Mouse (Mus musculus) cerebellum, postnatal 36 days (tissue): ENCODE measurements around the gene Ube2e1.
"Not testable (repeated sequence)": the region's sequence is repeated elsewhere in the genome, so short reads cannot be mapped to it uniquely, and the experiment has no call there.

Experiments
- DNase-seq, 2 experiments: peaks; one replicate each; pipeline ENCODE4 v3.0.0; 2021 to 2022; ENCODE audit warnings: mixed read lengths in 2 of 2

Gene Ube2e1

GRCm38 (mm10) chr14:18317457-18318411 is 13.9 kb downstream of the Ube2e1 start:
- no peak for DNase-seq

DNA sequence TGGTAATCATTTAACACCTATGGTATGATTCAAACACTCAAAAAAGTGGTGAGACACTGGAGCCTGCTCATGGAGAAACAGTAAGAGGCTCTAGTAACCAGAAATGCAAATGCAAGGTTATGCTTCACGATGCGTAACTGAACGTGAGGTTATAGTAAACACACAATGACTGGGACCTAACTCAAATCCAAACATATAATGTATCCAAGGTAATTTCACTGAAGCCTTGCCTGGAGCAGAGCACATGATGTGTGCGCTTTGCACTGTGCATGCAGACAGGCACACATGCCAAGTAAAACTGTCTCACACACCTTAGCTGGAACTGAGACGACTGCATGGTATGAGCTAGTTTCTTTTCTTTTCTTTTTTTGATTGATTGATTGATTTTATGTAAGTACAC is 27.5 kb downstream of the Ube2e1 start:
- no peak for DNase-seq

DNA sequence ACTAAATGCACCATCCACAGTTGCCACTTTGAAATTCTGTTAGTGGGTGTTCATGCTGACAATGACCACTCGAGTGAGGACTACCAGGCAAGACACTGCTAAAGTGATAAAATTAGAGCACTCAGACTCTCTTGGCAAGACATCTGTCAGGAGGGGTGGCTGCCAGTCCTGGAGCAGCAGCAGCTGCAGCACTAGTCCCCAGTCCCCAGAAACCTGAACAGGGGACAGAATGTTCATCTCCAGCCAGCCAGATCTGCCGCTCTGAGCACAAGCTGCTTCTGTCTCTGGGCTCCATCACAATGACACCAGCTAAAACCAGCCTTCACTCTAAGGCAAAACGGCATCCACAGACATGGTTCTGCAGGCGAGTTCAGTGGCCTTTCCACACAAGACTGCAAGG is 28.4 kb downstream of the Ube2e1 start:
- peak; percentile 16 to 24 for DNase-seq

DNA sequence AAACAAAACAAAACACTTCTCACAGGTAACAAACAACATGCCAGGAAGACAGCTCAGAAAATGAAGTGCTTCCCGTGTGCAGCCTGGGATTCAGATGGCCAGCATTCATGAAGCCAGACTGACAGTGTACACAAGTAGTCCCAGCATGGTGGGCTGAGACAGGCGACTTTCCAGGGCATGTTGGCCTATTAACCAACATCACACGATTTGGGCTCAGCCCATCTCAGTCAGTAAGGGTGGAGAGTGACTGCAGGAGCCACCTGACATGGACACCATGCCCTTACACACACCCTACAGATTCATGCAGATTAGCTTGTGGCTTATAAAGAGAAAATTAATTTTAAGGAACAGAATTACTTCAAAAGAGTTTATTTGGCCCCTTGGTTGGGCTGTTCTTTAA is 28.9 kb downstream of the Ube2e1 start:
- DNase-seq = no peak

DNA sequence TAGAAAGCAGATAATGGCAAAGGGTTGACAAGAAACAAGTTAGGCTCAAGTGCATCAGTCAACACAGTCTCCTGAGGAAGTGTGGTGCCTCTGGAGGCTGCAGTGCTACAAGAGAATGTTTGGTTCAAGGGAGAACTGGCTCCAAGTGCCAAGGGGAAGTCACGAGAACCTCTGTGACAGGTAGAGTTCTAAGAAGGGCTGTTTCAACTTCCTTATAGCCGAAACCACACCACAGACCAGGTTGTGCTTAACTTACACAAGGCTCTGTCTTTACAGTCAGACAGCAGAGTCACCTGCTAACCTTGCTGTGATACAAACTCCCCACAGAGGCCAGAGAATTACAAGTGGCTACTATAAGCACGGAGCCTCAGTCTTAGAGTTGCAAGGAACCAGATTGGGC is 30.1 kb downstream of the Ube2e1 start:
- DNase-seq = no peak

- no peak for DNase-seq
These were observed 31.0 kb downstream of the Ube2e1 start for GRCm38 (mm10) chr14:18300676-18301075.

DNA sequence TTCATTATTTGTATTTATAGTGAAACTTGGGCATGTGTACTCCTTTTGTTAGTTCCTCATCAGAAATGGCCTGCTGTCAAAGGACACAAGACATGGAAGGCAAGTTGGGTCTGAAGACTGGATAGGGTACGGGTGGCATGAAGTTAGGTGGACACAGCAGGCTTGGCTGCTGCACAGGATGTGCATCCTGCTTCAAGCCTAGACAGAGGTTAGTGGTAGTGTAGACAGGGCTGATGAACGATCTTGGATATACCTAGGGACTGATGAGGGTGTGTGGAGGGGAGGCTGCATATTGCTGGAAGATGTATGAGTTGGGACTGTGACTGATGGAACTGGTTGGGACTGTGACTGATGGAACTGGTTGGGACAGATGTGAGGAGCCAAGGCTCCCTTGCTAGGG is 32.8 kb downstream of the Ube2e1 start:
- no peak for DNase-seq

DNA sequence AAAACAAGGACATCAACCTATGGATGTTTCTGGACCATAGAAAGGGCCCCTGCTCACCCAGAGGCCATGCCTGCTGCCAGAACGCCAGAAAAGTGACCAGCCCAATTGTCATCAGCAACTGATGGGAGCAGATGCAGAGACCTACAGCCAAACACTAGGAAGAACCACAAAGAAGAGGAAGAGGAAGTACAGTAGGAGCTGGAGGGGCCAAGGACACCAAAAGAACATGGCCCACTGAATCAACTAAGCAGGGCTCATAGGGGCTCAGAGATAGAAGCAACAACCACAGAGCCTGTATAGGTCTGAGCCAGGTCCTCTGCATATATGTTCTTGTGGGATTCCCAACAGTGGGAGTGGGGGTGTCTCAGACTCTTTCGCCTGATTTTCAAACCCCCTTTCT is 34.2 kb downstream of the Ube2e1 start:
- no peak for DNase-seq

- DNase-seq = no peak
These were observed 39.1 kb downstream of the Ube2e1 start for GRCm38 (mm10) chr14:18292578-18292977.

- no peak for DNase-seq
These were observed 39.5 kb downstream of the Ube2e1 start for GRCm38 (mm10) chr14:18292111-18292510.

DNA sequence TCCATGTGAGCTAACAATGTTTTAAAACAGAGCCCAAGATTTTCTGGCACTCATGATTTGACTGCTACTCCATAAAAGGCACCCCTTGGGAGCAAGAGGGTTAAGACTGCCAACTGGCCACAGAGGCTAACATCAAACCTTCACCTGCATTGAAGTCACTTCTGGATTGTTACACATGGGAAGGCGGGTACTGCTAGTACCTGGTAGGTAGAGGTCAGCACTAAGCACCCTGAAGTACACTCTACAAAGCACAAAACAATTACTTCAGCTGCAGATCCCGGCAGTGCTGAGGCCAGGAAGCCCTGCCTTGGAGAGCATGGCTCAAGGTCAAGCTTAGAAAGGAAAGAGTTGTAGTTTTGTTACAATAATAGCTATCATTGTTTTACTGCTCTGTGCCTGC is 44.3 kb downstream of the Ube2e1 start:
- no peak for DNase-seq

- DNase-seq = no peak
These were observed 45.2 kb downstream of the Ube2e1 start for GRCm38 (mm10) chr14:18286441-18286840.

DNA sequence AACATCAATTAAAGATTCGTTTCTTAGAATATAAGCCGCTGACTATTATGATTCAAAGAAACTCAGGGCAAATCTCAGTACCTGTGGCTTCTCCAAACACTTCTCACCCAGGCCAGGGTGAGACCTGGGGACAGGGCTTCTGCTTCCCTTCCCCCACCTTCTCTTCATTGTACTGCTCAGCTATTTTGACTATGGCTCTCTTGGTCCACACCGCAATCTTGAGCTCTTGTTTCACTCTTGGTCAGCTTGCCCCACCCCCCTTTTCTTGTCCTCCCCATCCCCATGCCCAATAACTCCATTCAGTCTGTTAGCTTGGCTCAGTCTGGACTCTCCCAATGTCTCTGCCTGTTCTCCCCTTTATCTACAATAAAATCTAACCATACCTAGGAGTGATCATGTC is 46.2 kb downstream of the Ube2e1 start:
- no peak for DNase-seq

DNA sequence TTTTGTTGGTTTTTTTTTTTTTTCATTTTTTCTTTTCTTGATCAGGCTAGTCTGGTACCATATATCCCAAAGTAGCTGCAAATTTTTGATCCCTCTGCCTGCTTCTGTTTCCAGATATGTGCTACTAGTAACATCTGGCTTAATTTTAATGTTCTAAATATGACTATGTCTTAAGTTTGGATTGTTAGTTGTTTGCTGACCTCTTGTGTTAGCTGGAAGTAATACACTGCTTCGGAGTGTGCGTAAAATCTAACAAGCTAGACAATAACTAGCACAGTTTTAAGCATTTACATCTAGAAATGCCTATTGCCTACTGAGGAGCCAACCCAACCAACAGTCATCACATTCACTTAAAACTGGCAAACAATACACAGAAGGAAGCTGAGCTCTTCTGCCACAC is 47.1 kb downstream of the Ube2e1 start:
- DNase-seq = no peak

DNA sequence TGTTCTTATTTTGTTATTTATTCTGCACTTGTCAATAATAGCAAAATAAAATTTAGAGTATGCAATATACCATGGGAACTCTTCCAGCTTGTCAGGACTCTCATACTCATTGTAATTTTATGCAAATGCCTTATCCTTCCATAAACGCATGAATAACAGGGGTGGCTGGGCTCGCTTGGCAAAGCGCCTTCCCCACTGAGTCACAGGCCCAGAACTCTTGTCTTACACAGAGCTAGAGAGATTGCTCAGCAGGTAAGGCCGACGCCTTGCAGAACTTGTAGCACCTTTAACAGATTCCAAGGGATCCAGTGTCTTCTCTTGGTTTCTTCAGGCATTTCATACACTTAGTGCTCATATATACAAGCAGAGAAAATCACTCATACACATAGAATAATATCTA is 51.3 kb downstream of the Ube2e1 start:
- DNase-seq = no peak

GRCm38 (mm10) chr14:18274526-18274925 is 57.1 kb downstream of the Ube2e1 start:
- DNase-seq = no peak

GRCm38 (mm10) chr14:18271666-18272065 is 60.0 kb downstream of the Ube2e1 start:
- DNase-seq = no peak

- DNase-seq = peak; percentile 97 to 99
These were observed 60.9 kb downstream of the Ube2e1 start, which contains the start of the genes Nkiras1 and Rpl15 for GRCm38 (mm10) chr14:18270529-18271441. Gene Nkiras1 (plus strand): TSS chr14:18271136. Gene Rpl15 (minus strand): TSS chr14:18271391.

GRCm38 (mm10) chr14:18269947-18270528 is 61.6 kb downstream of the Ube2e1 start:
- not testable (repeated sequence) for DNase-seq

DNA sequence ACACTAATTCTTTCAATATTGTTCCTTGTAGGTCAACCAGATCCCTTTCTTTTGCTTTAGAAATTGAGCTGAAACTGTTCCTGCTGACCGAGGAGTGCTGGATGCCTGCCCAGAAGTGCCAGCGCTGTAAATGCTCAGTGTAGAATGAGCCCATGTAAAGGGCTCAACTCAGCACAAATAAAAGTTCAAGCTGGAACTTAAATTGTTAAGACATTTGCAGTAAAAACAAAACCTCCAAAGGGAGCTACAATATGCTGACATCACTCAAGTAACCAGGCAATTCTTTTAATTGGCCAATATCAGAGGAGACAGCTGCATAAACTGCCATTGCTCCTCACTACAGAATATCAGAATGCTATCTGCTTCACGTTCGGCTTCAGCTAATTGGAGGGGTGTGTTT is 68.2 kb downstream of the Ube2e1 start:
- peak; percentile 48 to 54 for DNase-seq

- no peak for DNase-seq
These were observed 70.5 kb downstream of the Ube2e1 start for GRCm38 (mm10) chr14:18261203-18261602.

- DNase-seq = no peak
These were observed 89.0 kb downstream of the Ube2e1 start for GRCm38 (mm10) chr14:18242638-18243130.

- DNase-seq = no peak
These were observed 89.9 kb downstream of the Ube2e1 start for GRCm38 (mm10) chr14:18241786-18242185.
